Mouse (Mus musculus) frontal cortex, adult (tissue): Measurements from ENCODE around the gene Tac4.

Source experiments
- ATAC-seq: cut with Nextera tagmentation; 2 replicates; pipeline ENCODE4 v1.9.2; 2017; ENCODE audit warnings: mild to moderate bottlenecking, moderate library complexity, mixed read lengths; ENCODE audit not compliant: low TSS enrichment

Gene Tac4

DNA sequence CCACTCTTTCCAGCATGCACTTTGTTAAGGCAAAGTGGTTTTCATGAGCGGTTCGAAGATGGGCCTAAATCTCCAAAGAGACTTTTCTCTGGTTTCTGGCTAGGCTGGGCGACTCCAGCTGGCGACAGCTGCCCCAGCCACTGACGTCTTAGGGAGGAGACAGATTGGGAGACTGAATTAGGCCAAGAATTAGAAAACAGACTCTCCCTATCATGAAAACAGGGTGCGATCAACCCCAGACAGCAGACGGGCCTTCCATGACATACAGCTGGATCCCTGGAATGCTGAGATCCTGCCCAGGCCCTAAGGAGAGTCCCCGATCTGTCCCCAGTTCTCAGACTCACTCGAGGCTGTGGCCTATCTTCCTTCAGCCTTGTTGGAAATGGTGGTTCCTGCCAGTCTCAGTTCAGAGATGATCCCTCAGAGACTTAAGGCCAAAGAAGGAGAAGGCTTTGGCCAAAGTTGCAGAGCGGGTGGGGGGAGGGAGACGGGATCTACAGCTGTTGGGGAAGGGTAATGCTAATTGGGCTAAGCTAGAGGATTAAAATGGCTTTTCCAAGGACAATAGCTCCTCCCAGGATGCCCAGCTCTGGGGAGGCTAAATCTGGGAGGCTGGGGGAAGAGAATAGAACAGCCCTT, 2.6 kb downstream of the Tac4 start:
- no peak for ATAC-seq

DNA sequence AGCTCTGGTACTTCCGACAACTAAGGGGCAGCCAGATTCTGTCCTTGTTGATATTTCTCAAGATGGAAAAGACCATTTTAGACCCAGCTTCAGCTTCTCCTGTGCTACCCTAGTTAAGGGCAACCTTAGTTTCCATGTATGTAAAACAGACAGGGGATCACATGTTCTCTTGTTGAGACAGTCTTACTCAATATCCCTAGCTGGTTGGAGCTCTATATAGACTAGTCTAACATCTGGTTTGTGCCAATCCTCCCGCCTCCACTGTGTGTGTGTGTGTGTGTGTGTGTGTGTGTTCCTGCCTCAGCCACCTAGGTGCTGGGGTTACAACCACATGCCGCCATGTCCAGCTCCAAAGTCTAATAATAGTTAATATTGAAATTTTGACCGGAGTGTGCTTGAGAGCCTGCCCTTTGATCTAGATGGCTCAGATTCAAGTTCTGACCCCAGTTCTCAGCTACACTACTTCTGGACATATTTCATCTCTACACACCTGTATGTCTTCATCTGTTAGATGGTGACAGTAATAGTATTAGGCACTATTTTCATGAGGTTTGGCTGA, 3.2 kb downstream of the Tac4 start:
- no peak for ATAC-seq

DNA sequence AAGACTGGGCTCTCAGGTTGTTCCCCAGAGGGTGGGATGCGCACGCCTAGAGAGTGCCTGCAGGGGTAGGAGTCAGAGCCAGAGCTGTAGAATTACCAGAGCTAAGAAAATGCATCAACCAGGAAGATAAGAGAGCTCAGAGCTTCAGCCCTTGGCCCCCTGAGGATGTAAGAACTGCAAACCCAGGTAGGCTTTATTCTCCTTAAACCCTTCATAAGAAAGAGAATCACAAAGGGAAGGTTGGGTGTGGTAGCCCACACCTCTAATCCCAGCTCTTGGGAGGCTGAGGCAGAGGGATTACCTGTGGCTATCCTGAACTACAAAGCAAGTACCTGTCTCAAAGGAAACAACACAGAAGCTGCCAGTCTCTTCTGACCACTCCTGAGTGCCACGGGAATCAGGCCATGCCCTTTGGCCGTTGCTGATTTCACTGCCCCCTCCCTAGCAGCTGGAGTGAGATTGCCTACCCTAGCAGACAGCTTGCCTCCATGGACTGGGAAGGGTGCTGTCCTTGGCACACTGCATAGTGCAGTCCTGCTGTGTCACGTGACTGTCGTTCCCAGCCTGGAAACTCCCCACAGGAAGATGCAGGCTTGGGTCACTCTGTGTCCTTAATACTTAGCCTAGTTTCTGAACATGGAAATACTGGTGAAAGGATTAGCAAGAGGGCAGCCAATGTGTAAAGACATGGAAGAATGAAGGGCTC, 5.4 kb downstream of the Tac4 start:
- ATAC-seq = no peak

DNA sequence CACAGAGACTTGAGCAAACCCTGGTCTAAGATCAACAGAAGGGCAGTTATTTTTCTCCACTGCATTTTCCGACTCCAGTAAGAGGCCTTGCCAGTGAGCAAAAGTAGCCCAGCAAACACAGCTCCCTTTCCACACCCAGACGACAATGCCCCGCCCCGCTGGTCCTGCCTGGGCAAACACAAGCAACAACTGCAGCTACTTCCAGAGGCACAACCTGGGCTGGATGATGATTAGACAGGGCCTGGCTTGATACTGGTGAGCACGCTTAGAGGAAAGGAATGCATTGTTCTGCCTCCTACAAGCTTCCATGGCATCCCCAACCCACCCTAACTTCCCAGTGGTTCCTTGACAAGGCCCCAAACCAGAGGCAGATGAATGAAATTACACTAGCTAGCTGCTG, 12.3 kb downstream of the Tac4 start:
- no peak for ATAC-seq

DNA sequence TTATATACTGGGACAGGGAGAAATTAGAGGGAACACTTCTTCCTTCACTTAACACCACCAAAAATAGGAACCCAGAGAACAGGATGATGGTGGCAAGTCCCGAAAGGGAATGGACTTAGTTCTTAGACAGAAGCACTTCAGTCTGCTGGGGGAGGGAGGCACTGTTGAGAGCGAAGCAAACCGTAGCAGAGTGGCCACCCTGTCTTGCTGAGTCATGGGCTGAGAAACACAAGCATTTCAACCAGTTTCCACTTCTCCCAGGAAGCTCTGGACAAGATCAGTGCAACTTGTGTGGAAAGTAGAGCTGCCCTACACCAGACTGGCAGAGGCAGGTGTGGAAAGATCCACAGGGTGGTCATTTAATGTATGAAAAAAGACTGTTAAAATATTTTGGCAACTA, 13.3 kb downstream of the Tac4 start:
- peak; percentile 73; the same call in 1 of the 2 replicates for ATAC-seq

GRCm38 (mm10) chr11:95276056-95276455, 14.7 kb downstream of the Tac4 start:
- ATAC-seq = no peak

DNA sequence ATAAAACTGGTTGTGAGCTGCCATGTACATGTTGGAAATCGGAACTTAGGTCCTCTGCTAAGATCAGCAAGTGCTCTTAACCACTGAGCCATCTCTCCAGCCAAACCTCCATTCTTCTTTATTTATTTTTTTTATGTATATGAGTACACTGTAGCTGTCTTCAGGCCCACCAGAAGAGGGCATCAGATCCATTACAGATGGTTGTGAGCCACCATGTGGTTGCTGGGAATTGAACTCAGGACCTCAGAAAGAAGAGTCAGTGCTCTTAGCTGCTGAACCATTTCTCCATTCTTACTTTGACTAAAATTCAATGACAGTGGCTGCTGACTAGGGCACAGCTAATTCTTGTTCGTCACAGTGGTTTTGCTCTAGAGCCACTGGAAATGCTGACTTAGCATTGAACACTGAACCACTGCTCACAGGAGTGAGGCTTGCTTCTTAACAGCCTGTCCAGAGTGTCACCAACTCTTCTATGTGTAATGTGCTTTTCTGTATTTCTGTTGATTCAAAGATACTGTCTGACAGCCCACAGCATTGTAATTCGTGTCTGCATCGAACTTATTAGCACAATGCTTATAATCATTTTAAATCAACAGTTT, 17.8 kb downstream of the Tac4 start:
- ATAC-seq = no peak

DNA sequence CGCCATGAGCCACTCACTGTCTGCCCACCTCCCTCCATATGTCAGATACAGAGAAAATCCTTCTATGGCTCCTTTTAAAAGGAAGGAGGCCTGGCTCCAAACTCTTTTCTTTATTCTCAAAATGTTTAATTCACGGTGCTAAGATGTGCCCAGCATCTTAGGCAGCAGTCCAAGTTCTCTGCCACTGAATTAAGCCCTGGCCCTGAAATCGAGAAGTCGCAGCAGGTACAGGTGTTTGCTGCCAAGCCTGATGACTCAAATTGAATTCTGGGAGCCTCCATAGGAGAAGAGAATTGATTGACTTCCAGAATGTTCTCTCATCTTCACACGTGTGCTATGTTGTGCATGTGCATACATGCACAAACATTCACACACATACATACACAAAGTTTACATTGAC, 21.0 kb downstream of the Tac4 start:
- ATAC-seq = no peak

DNA sequence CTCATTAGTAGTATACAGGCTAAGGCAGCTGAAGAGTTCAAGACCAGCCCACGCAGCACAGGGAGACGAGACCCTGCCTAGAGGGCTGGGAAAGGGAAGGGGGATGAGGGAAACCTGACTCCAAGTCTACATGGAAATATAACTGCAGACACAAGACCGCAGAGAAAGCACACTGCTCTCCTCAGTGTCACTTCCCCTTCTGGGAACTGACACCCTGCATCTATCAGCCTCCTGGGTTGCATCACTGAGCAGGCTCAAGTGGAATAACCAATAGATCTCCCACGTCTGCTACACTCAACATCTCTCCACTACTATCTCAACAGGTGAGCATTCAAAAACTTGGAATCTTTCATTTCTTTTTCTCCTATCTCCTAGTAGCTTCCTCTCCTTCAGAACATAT, 30.7 kb downstream of the Tac4 start:
- ATAC-seq = no peak

DNA sequence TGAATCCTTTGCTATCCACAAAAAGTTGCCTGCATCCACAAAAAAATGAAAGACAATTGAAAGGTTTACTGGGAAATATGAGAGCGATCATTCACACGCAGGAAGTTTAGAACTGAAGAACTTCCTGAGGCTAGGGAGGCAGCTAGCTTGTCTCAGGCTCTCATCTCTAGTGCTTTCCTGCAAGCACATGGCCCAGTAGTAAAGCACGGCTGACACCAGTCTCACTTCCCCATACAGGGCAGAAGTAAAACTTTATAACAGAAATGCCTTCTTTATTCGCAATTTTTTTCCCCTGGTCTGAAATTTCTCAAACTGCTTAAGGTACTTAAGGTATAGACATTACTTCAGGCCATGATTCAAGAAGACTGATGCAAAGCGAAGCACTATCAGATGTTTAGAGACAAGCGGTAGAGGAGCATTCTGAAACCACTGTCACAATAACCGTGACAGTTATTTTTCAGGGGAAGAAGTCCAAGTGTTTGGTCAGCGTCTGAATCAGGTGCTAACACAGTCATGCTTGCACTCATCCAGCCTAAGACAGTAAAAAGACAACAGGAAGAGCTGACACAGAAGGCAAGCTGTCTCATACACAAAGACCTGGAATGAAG, 31.8 kb downstream of the Tac4 start:
- no peak for ATAC-seq

- no peak for ATAC-seq
Measured at GRCm38 (mm10) chr11:95295736-95296135, 34.4 kb downstream of the Tac4 start.

DNA sequence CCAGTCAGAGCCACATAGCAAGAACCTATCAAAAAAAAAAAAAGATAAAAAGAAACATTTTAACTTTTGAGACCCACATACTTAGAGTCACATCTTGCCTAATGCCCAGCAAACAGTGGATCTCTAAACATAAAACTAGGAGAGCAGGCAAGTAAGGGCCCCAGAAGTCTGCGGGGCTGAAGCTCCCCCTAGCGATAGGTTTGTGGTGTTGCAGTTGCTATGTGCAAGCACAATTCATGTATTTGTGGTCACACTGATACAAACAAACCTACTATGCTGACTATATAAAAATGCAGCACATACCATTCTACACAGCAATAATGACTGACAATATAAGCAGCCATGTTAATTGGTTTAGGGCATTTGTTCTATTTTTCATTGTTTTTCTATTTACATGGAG, 36.8 kb downstream of the Tac4 start:
- ATAC-seq = no peak

DNA sequence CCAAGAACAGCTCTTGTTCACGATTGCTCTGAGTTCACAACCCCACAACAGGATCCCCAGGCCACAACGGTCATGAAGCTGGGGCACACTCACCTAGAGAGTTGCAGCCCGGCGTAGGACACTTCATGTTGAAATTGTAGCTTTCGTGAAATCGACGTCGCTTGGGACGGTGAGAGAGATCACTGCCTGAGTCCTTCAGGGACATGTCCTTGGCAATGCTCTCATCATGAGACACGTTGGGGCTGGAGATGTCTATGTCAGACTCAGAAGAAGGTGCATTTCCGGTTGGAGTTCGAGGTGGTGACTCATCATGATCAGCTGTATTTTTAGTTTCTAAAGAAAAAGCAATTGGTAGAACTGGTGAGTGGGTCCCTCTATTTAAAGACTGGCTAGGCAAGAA, 38.6 kb downstream of the Tac4 start:
- no peak for ATAC-seq

DNA sequence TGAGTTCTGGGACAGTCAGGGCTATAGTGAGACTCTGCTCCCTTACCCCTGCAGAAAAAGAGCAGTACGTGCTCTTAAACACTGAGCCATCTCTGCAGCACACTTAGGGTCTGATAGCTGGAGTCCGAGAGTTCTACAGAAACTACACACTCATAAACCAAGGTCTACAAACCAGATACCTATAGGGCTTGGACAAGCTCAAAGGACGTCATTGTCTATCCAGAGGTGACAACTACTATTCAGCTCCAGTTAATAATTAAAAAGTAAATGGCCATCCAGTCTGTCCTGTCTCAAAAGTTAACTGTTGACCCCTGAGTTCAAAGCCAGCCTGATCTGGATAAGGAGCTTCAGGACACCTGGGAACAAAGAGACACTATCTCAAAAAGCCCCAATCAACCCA, 40.4 kb downstream of the Tac4 start:
- no peak for ATAC-seq

- no peak for ATAC-seq
Measured at GRCm38 (mm10) chr11:95305600-95305999, 44.3 kb downstream of the Tac4 start.

DNA sequence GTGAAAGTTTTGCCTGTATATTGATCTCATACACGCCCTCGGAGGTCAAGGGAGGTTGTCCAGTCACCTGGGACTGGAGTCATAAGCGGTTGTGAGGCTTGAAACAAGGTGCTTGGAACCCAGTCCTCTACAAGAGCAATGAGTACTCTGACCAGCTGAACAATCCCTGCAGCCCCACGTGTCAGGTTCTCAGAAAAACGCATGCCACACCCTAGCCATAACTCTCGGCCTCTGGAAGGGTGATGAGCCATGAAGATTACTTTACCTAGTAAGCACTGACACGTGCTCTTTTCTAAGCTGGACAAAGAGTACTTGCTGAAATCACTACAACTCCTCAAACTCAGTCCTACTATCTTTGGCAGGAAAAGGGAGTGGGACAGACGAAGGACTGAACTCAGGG, 46.2 kb downstream of the Tac4 start:
- ATAC-seq = no peak

DNA sequence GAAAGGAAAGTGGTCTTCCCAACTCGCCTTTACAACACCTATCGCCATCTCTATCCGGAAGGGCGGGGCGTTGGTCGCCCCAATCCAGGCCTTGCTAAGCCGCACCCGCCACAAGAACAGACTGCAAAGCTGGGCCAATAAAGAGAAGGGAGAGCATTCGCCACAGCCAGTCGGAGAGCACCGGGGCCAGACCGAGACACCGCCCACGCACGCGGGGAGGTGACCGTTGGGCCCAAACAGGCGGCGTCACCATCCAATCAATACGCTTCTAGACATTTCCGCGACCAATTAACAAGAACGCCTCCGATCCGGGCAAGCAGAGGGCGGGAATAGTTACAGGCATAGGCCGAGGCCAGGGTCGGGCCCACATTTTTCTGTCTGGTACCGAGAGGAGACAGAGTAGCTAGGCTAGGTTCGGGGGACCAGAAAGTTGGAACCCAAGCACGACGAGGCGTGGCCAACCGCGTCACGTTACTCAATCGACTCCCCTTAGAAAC, 48.2 kb downstream of the Tac4 start:
- peak; percentile 86 for ATAC-seq

- ATAC-seq = peak; percentile 93
Measured at GRCm38 (mm10) chr11:95310007-95310647, 48.8 kb downstream of the Tac4 start, which contains the start of gene Kat7. Kat7 (minus strand) TSS chr11:95310246.

DNA sequence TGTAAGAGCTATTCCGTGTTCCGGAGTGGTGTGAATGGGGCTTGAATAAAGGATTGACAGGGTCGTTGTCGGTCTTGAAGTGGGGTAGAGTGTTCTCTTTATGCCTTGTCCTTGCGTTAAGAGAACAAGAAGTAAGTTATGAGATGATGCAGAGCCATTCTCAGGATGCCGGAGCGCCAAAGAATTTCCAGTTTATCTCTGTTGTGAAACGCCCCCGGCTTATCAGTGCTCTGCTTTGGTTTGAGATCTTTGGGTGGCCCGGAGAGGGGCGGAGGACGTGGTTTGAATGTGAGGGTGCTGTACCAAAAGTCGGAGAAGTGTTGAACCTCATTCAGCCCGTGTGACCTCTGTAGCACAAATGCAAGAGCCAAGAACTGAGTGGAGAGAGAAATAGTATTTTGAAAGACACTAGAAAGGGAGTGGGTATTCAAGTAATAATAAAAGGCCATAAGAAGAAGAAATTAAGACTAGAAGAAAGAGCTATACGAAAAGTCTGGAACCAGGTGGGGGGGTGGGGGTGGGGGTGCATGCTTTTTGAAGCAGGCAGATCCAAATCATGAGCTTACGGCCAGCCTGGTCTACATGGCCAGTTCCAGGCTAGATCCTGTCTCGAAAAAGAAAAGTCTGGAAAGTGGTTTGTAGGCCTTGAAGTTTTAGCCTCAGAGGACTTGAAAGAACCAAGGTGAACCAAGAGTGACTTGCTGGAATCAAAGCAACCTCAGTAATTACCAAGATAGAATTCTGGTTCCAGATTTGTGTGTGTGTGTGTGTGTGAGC, 49.5 kb downstream of the Tac4 start:
- peak; percentile 7; the same call in 1 of the 2 replicates for ATAC-seq

GRCm38 (mm10) chr11:95311425-95311807, 50.1 kb downstream of the Tac4 start:
- ATAC-seq = no peak
